Mouse (Mus musculus) heart, postnatal 14 days (tissue): ENCODE measurements around the gene Spsb4. TPM values are rescaled to one million over a fixed set of nuclear protein-coding genes. Genes with fewer than 3 reads are reported as not detected.
"Not testable (repeated sequence)": the region's sequence is repeated elsewhere in the genome, so short reads cannot be mapped to it uniquely, and the experiment has no call there.

Experiments
- DNase-seq, 2 experiments: peaks; one replicate each; pipeline ENCODE4 v3.0.0; 2021 to 2022
- intact Hi-C: fragments of 180-260 bp; cut with DNase I; formaldehyde crosslinking; loops from one replicate; pipeline ENCODE4 v1.15.1; 2025
- total RNA-seq, 2 experiments: library from RNA; stranded (reverse); gene quantifications; 2 replicates each; pipeline ENCODE4 v1.2.3; 2021

Spsb4 gene
- total RNA-seq, 2 experiments from 2014 or later: 5.0 to 9.0 TPM

DNA sequence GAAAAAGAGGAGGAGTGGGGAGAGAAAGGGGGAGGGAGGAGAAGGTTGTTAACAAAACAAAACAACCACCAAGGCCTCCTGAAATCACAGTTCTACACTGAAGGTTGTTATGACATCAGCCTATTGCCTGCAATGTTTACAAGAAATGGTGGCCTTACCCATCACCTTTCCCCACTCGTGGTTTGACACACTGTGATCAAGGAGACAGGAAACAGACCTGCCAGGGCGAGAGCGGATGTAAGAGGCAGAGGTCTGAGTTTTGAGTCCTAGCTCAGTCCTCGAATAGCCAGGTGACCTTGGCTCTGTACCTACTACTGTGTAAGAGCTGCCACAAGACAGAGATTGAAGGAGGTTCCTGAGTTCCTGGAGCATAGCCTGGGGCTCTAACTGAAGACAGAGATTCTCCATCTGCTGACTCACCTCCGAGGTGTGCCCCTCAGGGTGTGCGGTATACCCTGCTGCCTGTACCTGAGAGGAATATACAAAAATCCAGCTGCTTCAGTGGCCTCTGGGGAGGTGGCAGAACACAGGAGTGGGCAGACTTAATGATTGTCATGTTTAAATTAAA lies 61.3 kb downstream of the Spsb4 start:
- DNase-seq: no peak
- intact Hi-C loops: no loop called here

GRCm38 (mm10) chr9:96956646-96957297 lies 61.9 kb downstream of the Spsb4 start:
- no peak for DNase-seq
- intact Hi-C loops: no loop called here

- intact Hi-C loops: no loop called here
Measured at GRCm38 (mm10) chr9:96954063-96954809, 64.4 kb downstream of the Spsb4 start.

GRCm38 (mm10) chr9:96953443-96953842 lies 65.2 kb downstream of the Spsb4 start:
- no peak for DNase-seq
- intact Hi-C loops: no loop called here

More at GRCm38 (mm10) chr9:96954063-96954809, 64.4 kb downstream of the Spsb4 start:
- DNase-seq: no peak

GRCm38 (mm10) chr9:96952310-96952975 lies 66.2 kb downstream of the Spsb4 start:
- intact Hi-C loops: no loop called here
- DNase-seq: no peak

- intact Hi-C loops: no loop called here
- DNase-seq: no peak
Measured at GRCm38 (mm10) chr9:96949551-96949950, 69.1 kb downstream of the Spsb4 start.

DNA sequence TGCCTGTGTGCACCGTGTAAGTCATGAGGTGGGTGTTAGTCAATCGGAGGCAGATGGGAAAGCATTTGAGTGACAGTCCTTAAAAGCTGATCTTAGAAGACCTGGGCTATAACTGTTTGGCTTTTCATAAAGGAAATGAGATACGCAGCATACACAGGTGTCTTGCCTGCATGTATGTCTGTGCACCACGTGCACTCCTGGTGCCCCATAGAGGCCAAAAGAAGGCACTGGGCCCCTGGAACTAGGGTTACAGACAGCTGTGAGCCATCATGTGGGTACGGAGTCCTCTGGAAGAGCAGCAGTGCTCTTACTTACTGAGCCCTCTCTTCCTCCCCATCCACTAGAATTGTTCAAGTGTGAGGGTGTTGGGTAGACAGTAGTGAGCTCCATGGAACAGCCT lies 70.1 kb downstream of the Spsb4 start:
- DNase-seq: no peak
- intact Hi-C loops: no loop called here

DNA sequence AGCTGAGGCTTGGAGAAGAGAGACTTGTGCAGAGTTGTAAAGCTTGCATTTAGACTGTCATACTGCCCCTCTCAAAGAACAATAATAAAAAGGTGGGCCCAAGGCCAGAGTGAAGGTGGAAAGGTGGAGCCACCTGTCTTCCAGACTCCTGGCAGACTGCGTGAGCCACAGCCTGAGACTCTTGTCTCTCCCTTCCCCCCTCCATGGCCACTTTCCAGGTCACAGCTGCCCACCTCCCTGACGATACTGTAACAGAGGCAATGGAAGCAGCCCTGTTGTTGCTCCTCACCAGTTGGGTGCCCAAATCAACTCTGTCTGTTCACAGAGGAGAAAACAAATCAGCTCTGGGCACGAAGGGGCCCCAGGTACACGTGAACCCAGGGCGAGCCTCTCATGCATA lies 71.5 kb downstream of the Spsb4 start:
- intact Hi-C loops: no loop called here

GRCm38 (mm10) chr9:96944517-96944916 lies 74.1 kb downstream of the Spsb4 start:
- intact Hi-C loops: no loop called here

More for the DNA sequence above, 71.5 kb downstream of the Spsb4 start:
- no peak for DNase-seq

GRCm38 (mm10) chr9:96942975-96943374 lies 75.7 kb downstream of the Spsb4 start:
- no peak for DNase-seq
- intact Hi-C loops: no loop called here

More at GRCm38 (mm10) chr9:96944517-96944916, 74.1 kb downstream of the Spsb4 start:
- DNase-seq: no peak

DNA sequence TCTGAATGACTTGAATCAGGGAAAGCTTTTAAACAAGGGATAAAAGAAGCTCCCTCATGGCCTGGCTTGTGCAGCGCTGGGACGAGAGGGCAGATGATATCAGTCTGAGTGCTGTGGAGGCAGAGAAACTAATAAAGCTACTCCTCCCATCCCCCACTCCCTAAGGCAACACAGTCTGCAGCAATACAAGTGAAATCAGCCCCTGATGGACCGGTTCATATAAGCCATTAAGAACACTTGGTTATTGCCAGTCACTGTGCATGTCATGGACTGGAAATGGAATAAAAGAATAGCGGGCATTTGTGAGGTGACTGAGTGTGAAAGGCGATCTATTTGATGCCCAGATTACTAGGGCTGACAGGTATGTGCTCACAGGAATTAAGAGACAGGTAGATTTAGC lies 79.8 kb downstream of the Spsb4 start:
- intact Hi-C loops: no loop called here
- no peak for DNase-seq

- intact Hi-C loops: not testable (repeated sequence)
Measured at GRCm38 (mm10) chr9:96936427-96936826, 82.2 kb downstream of the Spsb4 start.

DNA sequence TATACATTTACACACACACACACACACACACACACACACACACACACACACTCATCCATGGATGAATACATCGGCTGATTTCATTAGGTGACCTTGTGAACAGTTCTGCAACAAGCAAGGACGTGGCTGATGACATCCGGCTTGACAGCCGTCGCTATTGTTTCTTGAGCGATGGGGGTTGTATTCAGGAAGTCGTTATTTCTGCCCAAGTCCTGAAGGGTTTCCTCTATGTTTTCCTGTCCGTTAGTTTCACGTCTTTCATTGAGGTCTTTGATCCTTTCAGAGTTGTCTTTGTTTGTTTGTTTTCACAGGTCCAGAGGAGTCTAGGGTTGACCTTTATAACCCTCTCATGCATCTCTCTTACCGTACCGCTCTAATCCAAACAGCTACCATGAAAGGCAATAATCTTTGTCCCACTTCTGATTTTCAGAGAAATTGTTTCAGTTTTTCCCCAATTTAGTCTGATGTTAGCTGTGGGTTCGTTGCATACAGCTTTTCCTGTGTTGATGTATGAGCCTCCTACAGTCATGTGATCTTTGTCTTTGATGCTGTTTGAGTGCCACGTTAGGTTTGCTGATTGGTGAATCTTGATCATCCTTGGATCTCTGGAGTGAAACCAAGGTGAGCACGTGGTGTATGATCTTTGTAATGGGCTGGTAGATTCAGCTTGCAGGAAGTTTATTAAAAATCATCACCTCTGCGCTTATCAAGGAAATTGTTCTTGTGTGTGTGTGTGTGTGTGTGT lies 82.9 kb downstream of the Spsb4 start:
- intact Hi-C loops: no loop called here
- no peak for DNase-seq

More at GRCm38 (mm10) chr9:96936427-96936826, 82.2 kb downstream of the Spsb4 start:
- DNase-seq: not testable (repeated sequence)

- DNase-seq: no peak
- intact Hi-C loops: no loop called here
Measured at GRCm38 (mm10) chr9:96934816-96935215, 83.8 kb downstream of the Spsb4 start.

GRCm38 (mm10) chr9:96932751-96933150 lies 85.9 kb downstream of the Spsb4 start:
- intact Hi-C loops: no loop called here
- DNase-seq: no peak

DNA sequence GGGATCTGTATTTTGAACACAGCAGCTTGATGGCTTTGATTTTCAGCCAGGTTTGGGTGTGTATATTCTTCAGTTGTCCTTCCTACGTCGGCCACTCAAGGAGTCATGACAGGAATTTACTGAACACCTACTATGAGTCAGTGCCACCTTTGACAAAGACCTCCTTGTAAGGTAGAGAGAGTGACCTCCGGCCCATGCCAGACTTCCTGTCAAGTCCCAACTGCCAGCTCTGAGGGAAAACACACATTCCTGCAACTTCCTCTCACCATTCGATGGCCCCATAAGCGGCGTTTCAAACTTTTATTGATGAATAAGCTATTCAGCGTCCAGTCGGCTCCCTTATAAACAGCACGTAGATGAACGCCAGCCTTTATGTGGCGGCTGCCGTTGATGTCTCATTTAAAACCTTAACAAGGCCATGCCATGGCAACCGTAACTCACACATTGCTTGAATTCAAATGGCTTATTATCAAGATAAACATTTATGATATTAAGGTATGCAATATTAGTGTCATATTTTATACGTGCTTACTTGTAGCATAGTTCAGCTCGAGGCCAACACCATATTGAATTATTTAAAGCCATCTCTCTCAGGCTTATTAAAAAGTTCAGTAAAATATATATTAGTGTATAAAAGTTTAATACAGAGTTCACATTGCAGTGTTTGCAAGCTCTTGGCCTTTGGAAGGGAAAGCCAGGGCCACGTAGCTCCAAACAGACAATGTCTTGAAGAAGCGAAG lies 94.9 kb downstream of the Spsb4 start:
- intact Hi-C loops: no loop called here
- no peak for DNase-seq

DNA sequence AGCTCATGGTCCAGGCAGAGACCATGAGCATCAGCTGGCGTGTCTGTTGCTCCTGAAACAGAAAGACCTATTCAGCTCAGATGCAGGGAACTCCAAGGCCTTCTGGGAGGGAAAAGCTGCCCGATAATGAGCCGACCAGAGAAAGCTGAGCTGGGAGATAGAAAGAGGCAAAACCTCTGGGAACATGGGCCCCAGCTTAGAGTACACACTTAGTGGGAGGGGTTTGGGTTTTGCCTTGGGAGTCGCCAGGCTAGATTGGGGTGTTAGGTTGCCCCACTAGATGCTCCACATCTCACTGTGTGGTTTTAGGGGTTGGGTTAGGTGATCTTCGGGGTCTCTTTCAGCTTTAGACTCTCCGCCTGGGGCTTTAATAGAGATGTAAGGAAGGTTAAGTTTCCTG lies 95.5 kb downstream of the Spsb4 start:
- intact Hi-C loops: no loop called here
- no peak for DNase-seq

DNA sequence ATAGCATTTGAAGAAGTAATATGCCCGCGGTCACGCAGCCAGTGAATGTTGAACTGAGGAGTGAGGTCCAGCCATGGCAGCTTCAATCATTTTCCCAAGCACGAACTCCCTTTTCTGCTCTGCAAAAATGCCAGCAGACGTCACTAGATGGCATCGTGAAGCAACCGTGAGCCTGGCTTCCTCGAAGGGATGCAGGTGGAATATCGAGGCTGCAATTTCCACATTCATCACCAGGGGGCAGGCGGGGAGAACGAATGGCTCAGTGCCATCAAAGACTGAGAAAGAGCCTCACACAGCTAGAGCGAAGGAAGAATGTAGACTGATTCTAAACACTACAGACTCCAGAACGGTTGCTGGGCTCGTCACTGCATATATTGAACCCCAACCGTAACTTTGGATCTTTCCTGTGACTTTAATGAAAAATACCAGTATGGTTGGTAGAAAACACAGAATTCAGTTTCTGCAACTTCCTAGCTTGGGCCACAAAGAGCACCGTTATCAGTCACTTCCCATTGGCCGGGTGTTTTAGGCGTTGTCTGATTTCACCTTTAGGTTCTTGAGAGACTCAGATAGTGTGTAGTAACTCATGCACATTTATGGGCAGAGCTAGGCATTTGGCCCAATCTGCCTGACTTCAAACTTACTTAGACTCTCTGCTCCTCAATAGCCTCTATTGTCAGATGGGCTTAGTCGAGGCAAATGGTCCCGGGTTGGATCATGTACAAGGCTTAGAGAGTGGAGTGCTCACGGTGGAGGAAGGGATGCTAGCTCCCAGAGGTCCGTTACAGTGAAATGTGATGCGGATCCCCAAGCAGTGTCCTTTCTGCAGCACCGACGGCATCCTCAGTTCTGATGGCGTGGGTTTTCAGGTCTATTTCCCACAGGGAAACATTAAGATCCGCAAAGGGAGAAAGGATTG lies 101.8 kb downstream of the Spsb4 start:
- peak; percentile 89 to 95 for DNase-seq

More for the DNA sequence above, 101.8 kb downstream of the Spsb4 start:
- intact Hi-C loops: loop anchor here (1.0 to 5.0 kb wide), 4 partner anchors 45 to 245 kb away; no protein-coding TSS in a partner anchor
